Mouse (Mus musculus) liver, embryonic 14.5 days (tissue): Measurements from ENCODE around the gene D630023F18Rik. TPM values are rescaled to one million over a fixed set of nuclear protein-coding genes. Genes with fewer than 3 reads are reported as not detected.

Experiments used
- ATAC-seq: fragments of 200-750 bp; cut with Nextera tagmentation; 2 replicates; pipeline ENCODE4 v1.8.0; 2017; ENCODE audit warnings: moderate number of reproducible peaks, mild to moderate bottlenecking, moderate library complexity; ENCODE audit not compliant: insufficient read depth
- DNase-seq, 3 experiments: peaks; one replicate each; pipeline ENCODE4 v3.0.0-alpha.2; 2012 to 2013; ENCODE audit warnings: low read depth in 3 of 3, low spot score in 3 of 3
- H3K27ac ChIP-seq: fragments of 300-500 bp; sonication (generic); 2 replicates; pipeline ENCODE4 v1.5.1; 2014; ENCODE audit warnings: moderate library complexity, mild to moderate bottlenecking, control low read depth, inconsistent platforms
- H3K27me3 ChIP-seq: fragments of 300-500 bp; sonication (generic); 2 replicates; pipeline ENCODE4 v1.6.1; 2014; ENCODE audit warnings: mild to moderate bottlenecking, low read length, moderate library complexity; ENCODE audit not compliant: control insufficient read depth, insufficient read depth
- H3K36me3 ChIP-seq: fragments of 300-500 bp; sonication (generic); replicated peaks from 2 replicates; pipeline ENCODE4 v1.6.1; 2014; ENCODE audit warnings: low read depth; ENCODE audit not compliant: control insufficient read depth, insufficient read depth
- H3K4me1 ChIP-seq, 2 experiments: fragments of 200-500 bp in 1 of 2; fragments of 300-500 bp in 1 of 2; sonication (generic) in 1 of 2; replicated peaks; 2 replicates each; pipeline ENCODE4 v1.6.1; 2012 to 2014; ENCODE audit warnings: antibody characterized with exemption in 1 of 2, inconsistent platforms in 1 of 2, low read length in 1 of 2; ENCODE audit not compliant: control insufficient read depth in 2 of 2, insufficient read depth in 2 of 2
- H3K4me2 ChIP-seq: fragments of 300-500 bp; sonication (generic); 2 replicates; pipeline ENCODE4 v1.6.1; 2014; ENCODE audit warnings: low read depth, mild to moderate bottlenecking, control low read depth, moderate library complexity
- H3K4me3 ChIP-seq, 2 experiments: fragments of 200-500 bp in 1 of 2; fragments of 300-500 bp in 1 of 2; sonication (generic) in 1 of 2; 2 replicates each; pipeline ENCODE4 v1.5.1; 2012 to 2014; ENCODE audit warnings: low read depth in 2 of 2, low read length in 2 of 2, mild to moderate bottlenecking in 2 of 2, control low read depth in 1 of 2, inconsistent platforms in 1 of 2, moderate library complexity in 1 of 2; ENCODE audit not compliant: insufficient read depth in 1 of 2
- H3K9ac ChIP-seq: fragments of 300-500 bp; sonication (generic); replicated peaks from 2 replicates; pipeline ENCODE4 v1.6.1; 2014; ENCODE audit warnings: mild to moderate bottlenecking, control low read depth, moderate library complexity
- H3K9me3 ChIP-seq: fragments of 300-500 bp; sonication (generic); 2 replicates; pipeline ENCODE4 v1.6.1; 2016; ENCODE audit warnings: low read length, mixed read lengths; ENCODE audit not compliant: control insufficient read depth
- CTCF ChIP-seq: IDR thresholded peaks from 2 replicates; pipeline ENCODE4 v1.5.1; 2016; ENCODE audit warnings: antibody characterized with exemption, low read depth, control low read depth
- EP300 ChIP-seq: IDR thresholded peaks from 2 replicates; pipeline ENCODE4 v1.6.1; 2016; ENCODE audit warnings: antibody characterized with exemption, low read depth
- WGBS: fragments of 180-500 bp; shearing (Covaris S2); extraction: QIAGEN DNeasy Blood & Tissue Kit; methylation state at CpG from one replicate; pipeline ENCODE4 v1.1.7; 2014; ENCODE audit not compliant: insufficient replicate concordance; 5-methylcytosine and 5-hydroxymethylcytosine counted together
- polyA plus RNA-seq, 2 experiments: library from polyadenylated mRNA; depleted of rRNA in 1 of 2; stranded (reverse) in 1 of 2; unstranded in 1 of 2; fragments of >200 nt; fragmentation: Nextera tagmentation in 1 of 2; extraction: Ambion mirVana in 1 of 2; gene quantifications; 2 replicates each; pipeline versions ENCODE4 v1.2.1 to v1.2.3; 2012 to 2014

D630023F18Rik gene
- polyA plus RNA-seq (2012; rRNA removed) (0.10 and 0.13 TPM in 2 replicates), polyA plus RNA-seq (2014; fragmentation: Nextera tagmentation; extraction: Ambion mirVana) (0.08 and 0.18 TPM in 2 replicates)

DNA sequence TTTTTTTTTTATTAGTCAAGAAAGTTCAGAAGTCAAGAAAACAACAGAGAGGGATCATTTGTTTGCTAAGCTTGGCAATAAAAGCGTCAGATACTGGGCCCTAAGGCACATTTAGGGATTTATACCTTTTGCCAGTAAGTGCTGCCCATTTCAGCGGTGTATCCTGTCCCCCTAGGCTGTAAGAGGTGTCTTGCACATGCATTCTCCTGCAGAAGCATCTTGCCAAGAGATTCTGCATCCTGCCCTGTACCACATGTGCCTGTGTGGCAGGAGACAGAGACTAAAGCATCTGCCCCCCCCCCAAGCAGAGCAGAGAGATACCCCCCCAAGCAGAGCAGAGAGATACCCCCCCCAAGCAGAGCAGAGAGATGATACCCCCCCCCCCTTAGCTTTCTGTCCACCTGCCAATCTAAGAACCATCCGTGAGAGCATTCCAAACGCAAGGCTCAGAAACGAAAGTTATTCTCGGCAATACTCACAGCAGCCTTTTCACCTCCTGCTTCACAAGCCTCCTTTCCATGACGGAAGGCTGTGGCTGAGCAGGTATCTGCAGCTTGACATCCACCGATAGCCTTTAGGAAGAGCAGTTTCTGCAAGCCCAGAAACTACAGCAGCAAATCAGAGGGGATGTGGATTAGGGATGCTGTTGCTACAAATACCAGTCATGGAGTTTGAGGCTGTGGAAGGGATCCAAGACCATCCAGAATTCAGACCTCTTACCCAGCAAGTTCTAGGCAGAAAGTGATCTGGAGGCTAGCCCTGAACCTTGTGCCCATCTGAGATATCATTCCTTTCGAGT, at the start of gene D630023F18Rik:
Gene D630023F18Rik (minus strand): TSS at position 641 of the 799 bp plus-strand sequence.
- DNase-seq: no peak
- Histone ChIP-seq H3K9me3 (no peaks in the 10 kb centered on the region), H3K4me3 (no peak within 1 kb of the TSS), H3K9ac (no peak within 1 kb of the TSS), H3K27ac (no peak within 1 kb of the TSS), H3K36me3 (no peaks in the 10 kb centered on the region), H3K27me3 (no peaks in the 10 kb centered on the region), H3K4me1 (peaks cover 0 to 3% of the 10 kb centered on the region in 2 experiments; a peak in 1 of 4 replicates), H3K4me2 (no peak within 1 kb of the TSS)
- no peak for ATAC-seq
- TF ChIP-seq EP300: no peak
- TF ChIP-seq CTCF: no peak
- 30% methylated on average over 9 of the region's 9 CpGs for WGBS

DNA sequence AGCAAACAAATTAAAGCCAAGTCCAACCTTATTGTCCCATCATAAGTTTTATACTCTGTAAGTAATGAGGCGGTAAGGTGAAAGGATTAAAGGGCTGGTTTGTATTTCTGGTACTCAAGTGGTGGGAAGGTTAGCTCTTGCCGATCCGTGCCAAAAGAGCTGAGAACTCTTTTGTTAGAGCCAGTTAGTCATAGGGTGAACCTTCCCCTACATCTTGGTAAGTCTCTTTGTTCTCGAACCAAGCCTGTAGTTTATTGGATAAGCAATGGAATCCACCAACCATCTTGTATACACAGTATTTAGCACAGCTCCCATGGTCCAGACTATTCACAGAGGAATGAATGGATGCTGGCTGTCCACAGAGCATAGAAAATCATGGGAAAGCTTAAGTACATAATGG, 48.6 kb upstream of the D630023F18Rik start:
- 74% methylated on average over 4 of the region's 4 CpGs for WGBS
- peaks cover 3% of the 10 kb centered on the region for H3K36me3 ChIP-seq
- no peaks in the 10 kb centered on the region for H3K9me3 ChIP-seq

DNA sequence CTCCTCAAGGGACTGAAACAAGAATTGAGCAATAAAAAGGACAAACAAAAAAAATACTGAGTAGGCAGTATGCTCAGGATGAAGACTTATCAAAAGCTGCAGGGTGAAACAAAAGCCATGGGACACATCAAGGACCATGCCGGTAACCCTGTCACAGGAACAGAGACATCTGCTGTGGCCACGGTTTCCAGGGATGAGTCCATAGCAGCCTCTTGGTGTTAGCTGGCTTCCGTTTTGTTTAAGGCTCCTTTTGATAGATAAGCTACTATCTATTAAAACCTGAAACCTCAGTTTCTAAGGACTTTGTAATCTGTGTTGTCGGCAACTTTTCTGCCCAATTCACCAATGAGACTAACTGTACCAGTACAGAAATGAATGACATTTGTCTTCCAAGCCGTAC, 46.9 kb upstream of the D630023F18Rik start:
- no peaks in the 10 kb centered on the region for H3K27me3 ChIP-seq
- no peak overlapping the region for H3K4me2 ChIP-seq
- DNase-seq: no peak
- H3K4me3 ChIP-seq: no peak overlapping the region
- TF ChIP-seq CTCF: no peak
- TF ChIP-seq EP300: no peak
- no peak overlapping the region for H3K27ac ChIP-seq
- H3K36me3 ChIP-seq: peaks cover 8% of the 10 kb centered on the region
- no peaks in the 10 kb centered on the region for H3K4me1 ChIP-seq
- H3K9me3 ChIP-seq: no peaks in the 10 kb centered on the region
- 34% methylated on average over 5 of the region's 5 CpGs for WGBS
- ATAC-seq: no peak
- H3K9ac ChIP-seq: no peak overlapping the region

More for the DNA sequence above, 48.6 kb upstream of the D630023F18Rik start:
- Histone ChIP-seq H3K27me3 (no peaks in the 10 kb centered on the region), H3K4me1 (no peaks in the 10 kb centered on the region), H3K4me3 (no peak overlapping the region), H3K4me2 (no peak overlapping the region), H3K9ac (no peak overlapping the region), H3K27ac (no peak overlapping the region)
- DNase-seq (no peak), ATAC-seq (no peak)
- TF ChIP-seq CTCF (no peak), EP300 (no peak)

DNA sequence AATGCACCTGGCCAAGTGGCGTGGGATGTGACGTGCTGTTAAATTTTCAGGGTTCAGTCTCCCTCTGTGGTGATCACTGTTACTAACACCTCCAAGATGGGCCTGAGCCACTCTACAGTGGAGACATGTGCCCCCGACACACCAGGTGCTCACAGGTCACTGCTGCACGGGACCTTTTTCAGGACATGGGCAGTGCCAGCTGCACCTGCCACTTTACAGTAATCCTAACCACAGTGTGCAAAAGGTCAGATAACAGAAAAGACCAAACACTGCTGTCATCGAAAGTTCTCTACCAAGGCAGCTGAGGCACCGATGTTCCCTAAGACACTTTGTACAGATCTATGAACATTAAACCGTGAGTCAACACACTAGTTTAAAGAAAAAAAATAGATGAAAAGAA, 46.5 kb upstream of the D630023F18Rik start:
- TF ChIP-seq CTCF: no peak
- TF ChIP-seq EP300: no peak
- H3K9ac ChIP-seq: no peak overlapping the region
- H3K9me3 ChIP-seq: no peaks in the 10 kb centered on the region
- H3K27ac ChIP-seq: no peak overlapping the region
- H3K4me3 ChIP-seq: no peak overlapping the region
- DNase-seq (no peak), ATAC-seq (no peak)
- H3K36me3 ChIP-seq: peaks cover 11% of the 10 kb centered on the region
- whole genome bisulfite sequencing: 55% methylated on average over 7 of the region's 7 CpGs
- H3K27me3 ChIP-seq: no peaks in the 10 kb centered on the region
- H3K4me2 ChIP-seq: no peak overlapping the region
- no peaks in the 10 kb centered on the region for H3K4me1 ChIP-seq

DNA sequence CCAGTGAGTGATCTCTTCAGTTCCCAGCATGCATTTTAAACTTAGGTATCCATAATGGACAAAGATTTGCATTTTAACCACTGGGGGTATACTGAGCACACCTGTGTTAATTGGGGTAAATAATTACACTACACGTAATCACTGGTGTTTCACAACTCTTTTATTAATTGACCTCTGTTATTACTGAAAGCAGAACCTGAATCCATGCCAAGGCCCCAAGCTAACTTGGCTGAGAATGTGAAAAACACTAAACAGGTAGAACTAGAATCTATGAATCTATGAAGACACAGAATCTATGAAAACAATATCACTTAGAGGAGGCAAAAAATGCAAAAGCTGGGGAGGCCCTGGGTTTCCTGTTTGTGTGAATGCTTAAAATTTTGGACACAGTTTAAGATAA, 44.5 kb upstream of the D630023F18Rik start:
- Histone ChIP-seq H3K9ac (no peak overlapping the region), H3K4me3 (no peak overlapping the region), H3K27ac (no peak overlapping the region), H3K27me3 (no peaks in the 10 kb centered on the region), H3K4me2 (no peak overlapping the region), H3K36me3 (peaks cover 13% of the 10 kb centered on the region), H3K4me1 (peaks cover 0 to 4% of the 10 kb centered on the region in 2 experiments; a peak in 1 of 4 replicates), H3K9me3 (no peaks in the 10 kb centered on the region)
- ATAC-seq (no peak), DNase-seq (no peak)
- TF ChIP-seq EP300 (no peak), CTCF (no peak)
- 74% methylated on average over 1 of the region's 1 CpGs for WGBS
